Mouse (Mus musculus): ENCODE measurements around the gene Skil. TPM values are rescaled to one million over a fixed set of nuclear protein-coding genes. Genes with fewer than 3 reads are reported as not detected.
"Not testable (repeated sequence)": the region's sequence is repeated elsewhere in the genome, so short reads cannot be mapped to it uniquely, and the experiment has no call there.

Gene Skil
- total and polyA plus RNA-seq, 3 experiments = 11.1 to 18.9 (median 11.2) TPM

DNA sequence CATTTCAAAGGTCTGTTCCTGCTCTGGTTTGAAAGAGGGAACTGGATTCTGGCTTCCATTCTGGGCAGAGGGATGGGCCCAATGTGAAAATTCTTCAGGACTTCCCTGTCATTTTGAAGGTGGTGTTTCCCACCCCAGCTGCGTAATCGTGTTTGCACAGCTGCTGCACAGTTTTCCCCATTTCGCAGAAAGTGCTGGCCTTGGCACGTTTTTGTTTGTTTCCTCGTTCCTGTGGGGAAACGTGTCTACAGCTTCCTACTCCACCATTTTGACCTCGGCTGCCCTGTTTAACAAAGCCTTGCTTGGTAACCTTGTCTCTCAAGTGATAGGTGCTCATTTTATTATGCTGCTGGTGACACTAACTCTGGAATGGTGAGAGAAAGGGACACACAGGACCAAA lies 39.8 kb downstream of the Skil start:
- in situ Hi-C loops (cut with MboI; ENCODE audit: low pct_ligation_motif_present, low pct_unique_long_range_greater_than_20kb, low sequenced_read_pairs) = loop anchor here (5.0 to 25.0 kb wide), 3 partner anchors 32 to 272 kb away; partner anchors contain the start of gene Gpr160

DNA sequence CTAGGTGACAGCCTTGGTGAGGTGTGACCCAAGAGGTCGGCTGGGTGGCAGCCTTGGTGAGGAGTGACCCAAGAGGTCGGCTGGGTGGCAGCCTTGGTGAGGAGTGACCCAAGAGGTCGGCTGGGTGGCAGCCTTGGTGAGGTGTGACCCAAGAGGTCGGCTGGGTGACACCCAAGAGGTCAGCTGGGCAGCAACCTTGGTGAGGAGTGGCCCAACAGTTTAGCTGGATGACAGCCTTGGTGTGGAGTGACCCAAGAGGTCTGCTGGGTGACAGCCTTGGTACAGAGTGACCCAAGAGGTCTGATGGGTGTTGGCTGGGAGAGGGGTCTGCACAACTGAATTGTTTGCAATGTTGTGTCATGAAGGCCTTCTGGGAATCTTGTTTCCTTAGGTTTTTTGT lies 41.7 kb downstream of the Skil start:
- H3K27me3 ChIP-seq (replicated peaks); H3K9me3 ChIP-seq (replicated peaks; ENCODE audit: low read length); dilution Hi-C loops (cut with MboI; ENCODE audit: extremely low pct_ligation_motif_present, extremely low pct_unique_long_range_greater_than_20kb, low sequenced_read_pairs); H3K36me3 ChIP-seq (replicated peaks in 1 of 2; ENCODE audit: control insufficient read depth in 1 of 2, insufficient read depth in 1 of 2, low read length in 1 of 2); H3K79me2 ChIP-seq (replicated peaks; ENCODE audit: control insufficient read depth, extremely low read depth, insufficient read depth, poor library complexity, severe bottlenecking); H3K4me3 ChIP-seq (replicated peaks in 1 of 3; ENCODE audit: low read depth in 2 of 3, low read length in 2 of 3, poor library complexity in 1 of 3); H3K4me2 ChIP-seq (ENCODE audit: insufficient read depth, low read depth, poor library complexity, severe bottlenecking); H3K27ac ChIP-seq (ENCODE audit: insufficient read depth, low read depth); H3K9ac ChIP-seq (ENCODE audit: insufficient read depth, low read depth); DNase-seq (ENCODE audit: extremely low read depth): not testable (repeated sequence)
- peaks cover 8 to 16% of the 10 kb centered on the region in 2 experiments for H3K4me1 ChIP-seq (ENCODE audit: control insufficient read depth in 1 of 2, insufficient read depth in 2 of 2)
- in situ Hi-C loops (cut with MboI; ENCODE audit: low pct_ligation_motif_present, low pct_unique_long_range_greater_than_20kb, low sequenced_read_pairs) = loop anchor here (5.0 to 25.0 kb wide), 3 partner anchors 34 to 274 kb away; partner anchors contain the start of gene Gpr160

More for the DNA sequence above, 39.8 kb downstream of the Skil start:
- Histone ChIP-seq H3K27ac (ENCODE audit: insufficient read depth, low read depth) (no peak overlapping the region), H3K4me3 (replicated peaks in 1 of 3; ENCODE audit: low read depth in 2 of 3, low read length in 2 of 3, poor library complexity in 1 of 3) (no peak overlapping the region), H3K36me3 (replicated peaks in 1 of 2; ENCODE audit: control insufficient read depth in 1 of 2, insufficient read depth in 1 of 2, low read length in 1 of 2) (no peaks in the 10 kb centered on the region), H3K4me1 (ENCODE audit: control insufficient read depth in 1 of 2, insufficient read depth in 2 of 2) (peaks cover 7 to 16% of the 10 kb centered on the region in 2 experiments), H3K79me2 (replicated peaks; ENCODE audit: control insufficient read depth, extremely low read depth, insufficient read depth, poor library complexity, severe bottlenecking) (no peaks in the 10 kb centered on the region), H3K4me2 (ENCODE audit: insufficient read depth, low read depth, poor library complexity, severe bottlenecking) (no peak overlapping the region), H3K9me3 (replicated peaks; ENCODE audit: low read length) (no peaks in the 10 kb centered on the region), H3K9ac (ENCODE audit: insufficient read depth, low read depth) (no peak overlapping the region), H3K27me3 (replicated peaks) (no peaks in the 10 kb centered on the region)
- DNase-seq (ENCODE audit: extremely low read depth) = no peak
- dilution Hi-C loops (cut with MboI; ENCODE audit: extremely low pct_ligation_motif_present, extremely low pct_unique_long_range_greater_than_20kb, low sequenced_read_pairs) = no loop called here
- TF ChIP-seq MEF2A (IDR thresholded peaks at IDR 0.05; ENCODE audit: borderline replicate concordance, low read depth, low read length) = no peak
- no peak for TF ChIP-seq CTCF (conservative IDR thresholded peaks at IDR 0.05 in 1 of 2, IDR thresholded peaks at IDR 0.05 in 1 of 2; ENCODE audit: low read depth in 2 of 2, low read length in 2 of 2)
- TF ChIP-seq PAX5 (IDR thresholded peaks at IDR 0.05; ENCODE audit: low read length) = no peak
- TF ChIP-seq NELFE (IDR thresholded peaks at IDR 0.05; ENCODE audit: low read depth, low read length) = no peak
- TF ChIP-seq BHLHE40 (IDR thresholded peaks at IDR 0.05; ENCODE audit: low read depth, low read length) = no peak
- no peak for TF ChIP-seq E2F4 (IDR thresholded peaks at IDR 0.05; ENCODE audit: insufficient replicate concordance, low read depth, low read length)
- no peak for TF ChIP-seq USF1 (IDR thresholded peaks at IDR 0.05; ENCODE audit: low read depth, low read length)
- no peak for TF ChIP-seq ZKSCAN1 (IDR thresholded peaks at IDR 0.05; ENCODE audit: borderline replicate concordance, low read depth, low read length)
- no peak for TF ChIP-seq KAT2A (IDR thresholded peaks at IDR 0.05; ENCODE audit: insufficient replicate concordance, low read length)
- TF ChIP-seq HCFC1 (IDR thresholded peaks at IDR 0.05; ENCODE audit: low read depth, low read length) = no peak
- TF ChIP-seq ETS1 (conservative IDR thresholded peaks at IDR 0.05; ENCODE audit: low read depth, low read length) = no peak
- no peak for TF ChIP-seq ZNF384 (IDR thresholded peaks at IDR 0.05; ENCODE audit: low read depth, low read length)
- TF ChIP-seq JUN (IDR thresholded peaks at IDR 0.05; ENCODE audit: insufficient read depth, low read depth, low read length) = no peak
- no peak for TF ChIP-seq MAX (IDR thresholded peaks at IDR 0.05; ENCODE audit: low read length)
- no peak for TF ChIP-seq IRF4 (IDR thresholded peaks at IDR 0.05; ENCODE audit: low read depth, low read length)
- no peak for TF ChIP-seq CHD2 (IDR thresholded peaks at IDR 0.05; ENCODE audit: low read length)
- TF ChIP-seq SMC3 (IDR thresholded peaks at IDR 0.05; ENCODE audit: low read depth, low read length) = no peak
